Mouse (Mus musculus) forebrain, embryonic 16.5 days (tissue): ENCODE measurements around the gene Anxa11. TPM values are rescaled to one million over a fixed set of nuclear protein-coding genes. Genes with fewer than 3 reads are reported as not detected.

ENCODE experiments used
- ATAC-seq: fragments of 200-750 bp; cut with Nextera tagmentation; 2 replicates; pipeline ENCODE4 v1.8.0; 2017; ENCODE audit warnings: mild to moderate bottlenecking, moderate library complexity
- H3K27ac ChIP-seq: fragments of 300-500 bp; sonication (generic); 2 replicates; pipeline ENCODE4 v1.5.1; 2014; ENCODE audit warnings: low read length, control low read depth
- H3K27me3 ChIP-seq: fragments of 300-500 bp; sonication (generic); replicated peaks from 2 replicates; pipeline ENCODE4 v1.6.1; 2014; ENCODE audit warnings: low read length; ENCODE audit not compliant: control insufficient read depth, insufficient read depth
- H3K36me3 ChIP-seq: fragments of 300-500 bp; sonication (generic); 2 replicates; pipeline ENCODE4 v1.6.1; 2014; ENCODE audit not compliant: control insufficient read depth, insufficient read depth
- H3K4me1 ChIP-seq: fragments of 300-500 bp; sonication (generic); replicated peaks from 2 replicates; pipeline ENCODE4 v1.6.1; 2014; ENCODE audit warnings: low read length; ENCODE audit not compliant: control insufficient read depth, insufficient read depth
- H3K4me2 ChIP-seq: fragments of 300-500 bp; sonication (generic); 2 replicates; pipeline ENCODE4 v1.6.1; 2014; ENCODE audit warnings: mild to moderate bottlenecking, low read length, control low read depth
- H3K4me3 ChIP-seq: fragments of 300-500 bp; sonication (generic); replicated peaks from 2 replicates; pipeline ENCODE4 v1.5.1; 2014; ENCODE audit warnings: mild to moderate bottlenecking, low read length, control low read depth
- H3K9ac ChIP-seq: fragments of 300-500 bp; sonication (generic); replicated peaks from 2 replicates; pipeline ENCODE4 v1.6.1; 2014; ENCODE audit warnings: low read depth, low read length, control low read depth
- H3K9me3 ChIP-seq: fragments of 300-500 bp; sonication (generic); 2 replicates; pipeline ENCODE4 v1.6.1; 2016; ENCODE audit warnings: low read length; ENCODE audit not compliant: control insufficient read depth
- WGBS: fragments of 180-500 bp; shearing (Covaris S2); extraction: QIAGEN DNeasy Blood & Tissue Kit; methylation state at CpG from one replicate; pipeline ENCODE4 v1.1.7; 2014; 5-methylcytosine and 5-hydroxymethylcytosine counted together
- polyA plus RNA-seq: library from polyadenylated mRNA; unstranded; fragments of >200 nt; fragmentation: Nextera tagmentation; extraction: Ambion mirVana; gene quantifications from 2 replicates; pipeline ENCODE4 v1.2.1, GENCODE M21; 2015

Gene Anxa11
- polyA plus RNA-seq, result 2.0 and 2.6 TPM in 2 replicates

DNA sequence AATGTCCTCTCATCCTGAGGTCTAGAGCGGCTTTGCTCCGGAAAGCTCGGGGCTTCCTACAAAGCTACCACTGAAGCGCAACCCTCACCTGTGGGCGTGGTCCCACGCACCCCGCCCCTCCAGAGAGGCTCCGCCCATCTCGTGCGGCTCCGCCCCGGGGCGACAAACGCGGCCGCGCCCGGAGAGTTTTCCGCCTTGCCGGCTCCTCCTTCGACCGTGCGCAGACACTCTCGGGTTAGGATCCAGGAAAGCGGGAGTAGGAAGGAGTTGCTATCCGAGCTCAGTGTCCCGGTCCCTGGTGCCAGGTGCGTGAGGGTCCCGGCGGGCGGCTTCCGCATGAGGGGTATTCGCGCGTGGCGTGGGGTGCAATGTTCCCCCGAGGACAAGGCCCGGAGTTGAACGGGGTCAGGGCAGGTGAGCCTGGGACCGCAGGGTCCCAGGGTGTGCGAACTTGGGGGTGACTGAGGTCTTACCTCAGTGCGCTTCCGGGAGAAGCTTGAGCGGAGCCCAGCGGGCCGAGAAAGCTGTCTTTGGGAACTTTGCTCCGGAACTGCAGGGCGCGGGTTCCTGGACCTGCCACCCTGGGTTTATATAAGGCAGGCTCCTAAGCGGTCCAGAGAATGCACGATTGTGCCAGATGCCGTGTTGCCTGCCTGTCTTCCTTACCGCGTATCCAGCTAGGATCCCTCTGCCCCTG is at the start of gene Anxa11:
Gene Anxa11, plus strand, starts transcription at position 166 of the 697 bp plus-strand sequence.
- H3K27me3 ChIP-seq, result peaks cover 17% of the 10 kb centered on the region
- no peaks in the 10 kb centered on the region for H3K9me3 ChIP-seq
- peak within 1 kb of the TSS; percentile 44 for H3K4me3 ChIP-seq
- no peak within 1 kb of the TSS for H3K27ac ChIP-seq
- ATAC-seq, result peak; percentile 50
- H3K9ac ChIP-seq, result peak within 1 kb of the TSS; percentile 47
- no peaks in the 10 kb centered on the region for H3K36me3 ChIP-seq
- peaks cover 14% of the 10 kb centered on the region for H3K4me1 ChIP-seq
- WGBS, result under 1% methylated on average over 50 of the region's 54 CpGs
- H3K4me2 ChIP-seq, result peak within 1 kb of the TSS; percentile 93

DNA sequence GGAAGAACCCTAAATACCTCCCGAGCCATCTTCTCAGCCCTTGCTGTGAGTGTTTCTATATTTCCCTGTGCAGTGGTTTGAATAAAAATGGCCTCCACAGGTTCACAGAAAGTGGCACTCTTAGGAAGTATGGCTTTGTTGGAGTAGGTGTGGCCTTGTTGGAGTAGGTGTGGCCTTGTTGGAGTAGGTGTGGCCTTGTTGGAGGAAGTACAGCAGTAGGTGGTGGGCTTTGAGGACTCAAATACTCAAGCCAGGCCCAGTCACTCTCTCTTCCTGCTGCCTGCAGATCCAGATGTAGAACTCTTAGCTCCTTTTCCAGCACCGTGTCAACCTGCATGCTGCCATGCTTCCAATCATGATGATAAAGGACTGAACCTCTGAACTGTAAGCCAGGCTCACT is 47.6 kb upstream of the Anxa11 start:
- Histone ChIP-seq H3K27ac (no peak overlapping the region), H3K9me3 (no peaks in the 10 kb centered on the region), H3K4me1 (peaks cover 3% of the 10 kb centered on the region; the same call in 1 of the 2 replicates), H3K27me3 (no peaks in the 10 kb centered on the region), H3K4me3 (no peak overlapping the region), H3K9ac (no peak overlapping the region), H3K36me3 (no peaks in the 10 kb centered on the region), H3K4me2 (no peak overlapping the region)
- no peak for ATAC-seq
- WGBS, result 99% methylated on average over 2 of the region's 2 CpGs

DNA sequence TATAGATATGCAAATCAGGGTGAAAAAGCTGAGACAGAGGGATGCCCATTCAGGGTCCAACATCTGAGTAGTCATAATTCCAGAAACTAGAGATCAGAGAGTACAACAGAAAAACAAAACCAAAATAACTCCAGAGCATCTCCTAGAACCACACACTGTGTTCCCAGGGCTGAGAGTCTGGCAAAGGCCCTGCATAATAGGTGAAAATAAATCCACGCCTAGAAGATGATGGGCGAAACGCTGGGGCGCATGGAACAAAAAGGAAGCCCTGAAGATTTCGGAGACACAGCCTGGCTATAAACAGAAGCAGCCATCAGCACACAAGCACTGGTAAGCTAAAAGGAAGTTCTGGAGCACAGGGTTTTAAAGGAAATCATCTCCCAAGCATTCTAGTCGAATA is 46.9 kb upstream of the Anxa11 start:
- 68% methylated on average over 6 of the region's 6 CpGs for WGBS
- H3K36me3 ChIP-seq, result no peaks in the 10 kb centered on the region
- no peaks in the 10 kb centered on the region for H3K9me3 ChIP-seq
- ATAC-seq, result no peak
- peaks cover 3% of the 10 kb centered on the region; the same call in 1 of the 2 replicates for H3K4me1 ChIP-seq
- no peak overlapping the region for H3K9ac ChIP-seq
- no peak overlapping the region for H3K4me2 ChIP-seq
- H3K27me3 ChIP-seq, result no peaks in the 10 kb centered on the region
- H3K27ac ChIP-seq, result peak overlapping the region; percentile 31; the same call in 1 of the 2 replicates
- no peak overlapping the region for H3K4me3 ChIP-seq

- Histone ChIP-seq H3K4me2 (no peak overlapping the region), H3K4me1 (peaks cover 3% of the 10 kb centered on the region; the same call in 1 of the 2 replicates), H3K36me3 (no peaks in the 10 kb centered on the region), H3K27me3 (no peaks in the 10 kb centered on the region), H3K9me3 (no peaks in the 10 kb centered on the region), H3K9ac (no peak overlapping the region), H3K27ac (no peak overlapping the region), H3K4me3 (no peak overlapping the region)
- 52% methylated on average over 6 of the region's 10 CpGs for WGBS
- ATAC-seq, result peak; percentile 83
These were observed 46.3 kb upstream of the Anxa11 start for GRCm38 (mm10) chr14:25795561-25796174.

DNA sequence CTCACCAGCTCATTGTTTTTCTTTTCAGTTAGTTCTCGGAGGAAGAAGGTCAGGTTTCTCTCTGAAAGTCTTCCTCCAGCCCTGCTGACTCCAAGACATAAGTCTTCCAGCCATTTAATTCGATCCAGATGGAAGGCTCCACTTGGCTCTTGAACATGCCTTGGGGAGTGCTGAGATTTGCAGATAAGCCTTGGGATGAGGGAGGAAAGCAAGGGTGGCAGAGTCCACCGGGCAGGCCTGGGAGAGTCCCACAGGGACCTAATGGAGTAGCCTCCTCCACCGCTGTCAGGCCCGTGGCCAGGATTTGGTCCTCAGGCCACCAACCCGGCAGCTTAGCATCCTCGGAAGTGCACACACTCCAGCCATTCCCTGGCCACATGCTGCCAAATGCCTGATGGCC is 45.3 kb upstream of the Anxa11 start:
- WGBS, result 81% methylated on average over 7 of the region's 7 CpGs
- Histone ChIP-seq H3K4me1 (peaks cover 3% of the 10 kb centered on the region; the same call in 1 of the 2 replicates), H3K27ac (no peak overlapping the region), H3K9ac (no peak overlapping the region), H3K4me3 (no peak overlapping the region), H3K36me3 (no peaks in the 10 kb centered on the region), H3K4me2 (no peak overlapping the region), H3K9me3 (no peaks in the 10 kb centered on the region), H3K27me3 (no peaks in the 10 kb centered on the region)
- ATAC-seq, result no peak

- 31% methylated on average over 19 of the region's 19 CpGs for whole genome bisulfite sequencing
- Histone ChIP-seq H3K27me3 (no peaks in the 10 kb centered on the region), H3K4me2 (0 out of 2 replicates have a peak overlapping the region, but pooled peaks have one; percentile 21), H3K4me1 (peaks cover 3% of the 10 kb centered on the region; the same call in 1 of the 2 replicates), H3K9ac (no peak overlapping the region), H3K9me3 (no peaks in the 10 kb centered on the region), H3K4me3 (0 out of 2 replicates have a peak overlapping the region, but pooled peaks have one; percentile 5), H3K27ac (no peak overlapping the region), H3K36me3 (no peaks in the 10 kb centered on the region)
- ATAC-seq, result peak; percentile 71
These were observed 41.6 kb upstream of the Anxa11 start for GRCm38 (mm10) chr14:25800166-25800960.

GRCm38 (mm10) chr14:25802511-25802910 is 39.4 kb upstream of the Anxa11 start:
- H3K27ac ChIP-seq, result no peak overlapping the region
- no peak overlapping the region for H3K4me3 ChIP-seq
- no peaks in the 10 kb centered on the region for H3K36me3 ChIP-seq
- no peaks in the 10 kb centered on the region for H3K27me3 ChIP-seq
- no peaks in the 10 kb centered on the region for H3K9me3 ChIP-seq
- no peak overlapping the region for H3K4me2 ChIP-seq
- no peaks in the 10 kb centered on the region for H3K4me1 ChIP-seq
- ATAC-seq, result no peak
- H3K9ac ChIP-seq, result no peak overlapping the region

GRCm38 (mm10) chr14:25803246-25803809 is 38.6 kb upstream of the Anxa11 start:
- H3K4me3 ChIP-seq, result no peak overlapping the region
- H3K9me3 ChIP-seq, result no peaks in the 10 kb centered on the region
- no peaks in the 10 kb centered on the region for H3K27me3 ChIP-seq
- H3K9ac ChIP-seq, result no peak overlapping the region
- WGBS, result 35% methylated on average over 3 of the region's 3 CpGs
- no peak overlapping the region for H3K4me2 ChIP-seq
- no peaks in the 10 kb centered on the region for H3K36me3 ChIP-seq
- ATAC-seq, result no peak
- no peaks in the 10 kb centered on the region for H3K4me1 ChIP-seq
- no peak overlapping the region for H3K27ac ChIP-seq

DNA sequence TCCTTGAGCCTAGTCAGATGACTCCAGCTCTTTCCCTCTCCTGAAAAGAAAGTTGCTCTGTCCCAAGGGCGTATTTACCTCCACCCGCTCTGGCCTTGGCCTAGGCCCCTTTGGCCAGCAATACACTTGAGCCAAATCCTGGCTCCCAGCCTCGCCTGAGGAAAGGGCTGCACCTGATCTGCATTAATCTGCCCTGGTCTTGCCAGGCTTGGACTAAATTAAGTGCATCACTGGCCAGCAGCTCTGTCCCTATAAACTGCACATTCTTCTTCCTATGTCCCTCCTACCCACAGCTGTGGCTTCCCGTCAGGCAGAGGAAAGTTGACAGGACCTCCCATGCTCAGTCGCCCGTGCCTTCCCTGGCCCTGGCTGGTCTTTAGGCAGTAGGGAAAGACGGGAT is 36.1 kb upstream of the Anxa11 start:
- no peak for ATAC-seq
- H3K4me1 ChIP-seq, result no peaks in the 10 kb centered on the region
- 68% methylated on average over 7 of the region's 7 CpGs for WGBS

More for the DNA sequence above, 36.1 kb upstream of the Anxa11 start:
- Histone ChIP-seq H3K27ac (no peak overlapping the region), H3K4me2 (no peak overlapping the region), H3K9me3 (no peaks in the 10 kb centered on the region), H3K36me3 (no peaks in the 10 kb centered on the region), H3K4me3 (no peak overlapping the region), H3K27me3 (no peaks in the 10 kb centered on the region), H3K9ac (no peak overlapping the region)
